Mouse (Mus musculus) CH12.LX (cell line): ENCODE measurements around the gene Gm17455.

ENCODE experiments used
- CTCF ChIP-seq, 2 experiments: IDR thresholded peaks in 1 of 2; conservative IDR thresholded peaks in 1 of 2; 2 replicates each; pipeline ENCODE4 v1.5.1; 2011 to 2012; ENCODE audit warnings: low read depth in 2 of 2, low read length in 2 of 2, improper control_type of control experiment in 1 of 2, inconsistent platforms in 1 of 2, mild to moderate bottlenecking in 1 of 2, moderate library complexity in 1 of 2
- EP300 ChIP-seq: IDR thresholded peaks from 2 replicates; pipeline ENCODE4 v1.6.1; 2011; ENCODE audit warnings: low read length, improper control_type of control experiment
- ETS1 ChIP-seq: conservative IDR thresholded peaks from 2 replicates; pipeline ENCODE4 v1.6.1; 2012; ENCODE audit warnings: low read depth, mild to moderate bottlenecking, inconsistent platforms, low read length, improper control_type of control experiment, moderate library complexity
- JUN ChIP-seq: IDR thresholded peaks from 2 replicates; pipeline ENCODE4 v1.6.1; 2011; ENCODE audit warnings: low read depth, mild to moderate bottlenecking, low read length, improper control_type of control experiment, moderate library complexity; ENCODE audit not compliant: insufficient read depth
- JUND ChIP-seq: conservative IDR thresholded peaks from 2 replicates; pipeline ENCODE4 v1.6.1; 2011; ENCODE audit warnings: low read depth, low read length, improper control_type of control experiment
- MAX ChIP-seq: IDR thresholded peaks from 2 replicates; pipeline ENCODE4 v1.6.1; 2011; ENCODE audit warnings: low read length, improper control_type of control experiment
- NELFE ChIP-seq: IDR thresholded peaks from 2 replicates; pipeline ENCODE4 v1.6.1; 2011; ENCODE audit warnings: low read depth, low read length, improper control_type of control experiment
- POLR2A ChIP-seq: IDR thresholded peaks from 2 replicates; pipeline ENCODE4 v1.6.1; 2011; ENCODE audit warnings: low read depth, mild to moderate bottlenecking, improper control_type of control experiment, low read length
- USF1 ChIP-seq: IDR thresholded peaks from 2 replicates; pipeline ENCODE4 v1.6.1; 2014; ENCODE audit warnings: low read depth, mild to moderate bottlenecking, inconsistent platforms, low read length, improper control_type of control experiment
- ZC3H11A ChIP-seq: IDR thresholded peaks from 2 replicates; pipeline ENCODE4 v1.6.1; 2012; ENCODE audit warnings: low read depth, mild to moderate bottlenecking, inconsistent platforms, low read length, improper control_type of control experiment

- TF ChIP-seq ZC3H11A (no peak), POLR2A (no peak), EP300 (no peak), CTCF (conservative IDR thresholded peaks at IDR 0.05 in 1 of 2, IDR thresholded peaks at IDR 0.05 in 1 of 2; ENCODE audit: low read depth in 2 of 2, low read length in 2 of 2) (no peak), JUN (no peak), MAX (no peak), USF1 (no peak), NELFE (no peak), ETS1 (no peak), JUND (no peak)
Observed at GRCm38 (mm10) chr10:60422756-60423155, 23.2 kb downstream of the Gm17455 start.
